Mouse (Mus musculus) heart, embryonic 13.5 days (tissue): ENCODE measurements around the gene Tyk2. TPM values are rescaled to one million over a fixed set of nuclear protein-coding genes. Genes with fewer than 3 reads are reported as not detected.

Experiments used
- ATAC-seq: fragments of 200-750 bp; cut with Nextera tagmentation; 2 replicates; pipeline ENCODE4 v1.8.0; 2017; ENCODE audit warnings: moderate TSS enrichment; ENCODE audit not compliant: insufficient number of reproducible peaks, low FRiP score, low TSS enrichment; ENCODE audit errors: extremely low read depth
- H3K27ac ChIP-seq: fragments of 300-500 bp; sonication (generic); replicated peaks from 2 replicates; pipeline ENCODE4 v1.5.1; 2015; ENCODE audit warnings: moderate library complexity, mild to moderate bottlenecking, inconsistent platforms
- H3K27me3 ChIP-seq: fragments of 300-500 bp; sonication (generic); replicated peaks from 2 replicates; pipeline ENCODE4 v1.6.1; 2015; ENCODE audit warnings: mild to moderate bottlenecking, inconsistent platforms
- H3K36me3 ChIP-seq: fragments of 300-500 bp; sonication (generic); 2 replicates; pipeline ENCODE4 v1.6.1; 2015; ENCODE audit warnings: mild to moderate bottlenecking, inconsistent platforms
- H3K4me1 ChIP-seq: fragments of 300-500 bp; sonication (generic); 2 replicates; pipeline ENCODE4 v1.6.1; 2015; ENCODE audit warnings: inconsistent platforms
- H3K4me2 ChIP-seq: fragments of 300-500 bp; sonication (generic); 2 replicates; pipeline ENCODE4 v1.6.1; 2015; ENCODE audit warnings: inconsistent platforms, mild to moderate bottlenecking, moderate library complexity
- H3K4me3 ChIP-seq: fragments of 300-500 bp; sonication (generic); 2 replicates; pipeline ENCODE4 v1.5.1; 2015; ENCODE audit warnings: moderate library complexity, mild to moderate bottlenecking, inconsistent platforms
- H3K9ac ChIP-seq: fragments of 300-500 bp; sonication (generic); 2 replicates; pipeline ENCODE4 v1.6.1; 2015; ENCODE audit warnings: inconsistent platforms, mild to moderate bottlenecking, moderate library complexity
- H3K9me3 ChIP-seq: fragments of 300-500 bp; sonication (generic); 2 replicates; pipeline ENCODE4 v1.6.1; 2016; ENCODE audit warnings: inconsistent platforms
- WGBS: fragments of 180-500 bp; shearing (Covaris S2); methylation state at CpG from one replicate; pipeline ENCODE4 v1.1.7; 2015; ENCODE audit warnings: mixed read lengths; 5-methylcytosine and 5-hydroxymethylcytosine counted together
- microRNA-seq: library from miRNA; unstranded; fragments of <30 nt; microRNA quantifications from one replicate; pipeline ENCODE4, GENCODE M21; 2016
- polyA plus RNA-seq: library from polyadenylated mRNA; unstranded; fragments of >200 nt; fragmentation: Nextera tagmentation; extraction: Ambion mirVana; gene quantifications from 2 replicates; pipeline ENCODE4 v1.2.1, GENCODE M21; 2015

Gene Tyk2
- polyA plus RNA-seq, 1 experiment from 2014 or later: 13.7 TPM

GRCm38 (mm10) chr9:21083324-21083723 is 47.7 kb downstream of the Tyk2 start:
- WGBS: 59% methylated on average over 3 of the region's 3 CpGs
- Histone ChIP-seq H3K4me3 (no peak overlapping the region), H3K27ac (no peak overlapping the region), H3K9ac (no peak overlapping the region), H3K4me1 (no peaks in the 10 kb centered on the region), H3K9me3 (no peaks in the 10 kb centered on the region), H3K27me3 (no peaks in the 10 kb centered on the region), H3K36me3 (peaks cover 96% of the 10 kb centered on the region), H3K4me2 (no peak overlapping the region)
- ATAC-seq: no peak

- H3K4me2 ChIP-seq: no peak overlapping the region
- no peaks in the 10 kb centered on the region for H3K27me3 ChIP-seq
- no peak for ATAC-seq
- H3K36me3 ChIP-seq: peaks cover 96% of the 10 kb centered on the region
- H3K4me3 ChIP-seq: no peak overlapping the region
- no peak overlapping the region for H3K9ac ChIP-seq
- H3K9me3 ChIP-seq: no peaks in the 10 kb centered on the region
- WGBS: 79% methylated on average over 9 of the region's 9 CpGs
- no peak overlapping the region for H3K27ac ChIP-seq
- H3K4me1 ChIP-seq: no peaks in the 10 kb centered on the region
These were observed 49.9 kb downstream of the Tyk2 start for GRCm38 (mm10) chr9:21081127-21081526.

GRCm38 (mm10) chr9:21075625-21076024 is 55.4 kb downstream of the Tyk2 start:
- H3K4me2 ChIP-seq: no peak overlapping the region
- H3K27ac ChIP-seq: no peak overlapping the region
- H3K9me3 ChIP-seq: no peaks in the 10 kb centered on the region
- 88% methylated on average over 3 of the region's 3 CpGs for WGBS
- no peak for ATAC-seq
- peaks cover 79% of the 10 kb centered on the region for H3K36me3 ChIP-seq
- H3K27me3 ChIP-seq: no peaks in the 10 kb centered on the region
- H3K9ac ChIP-seq: no peak overlapping the region
- peaks cover 19% of the 10 kb centered on the region for H3K4me1 ChIP-seq
- no peak overlapping the region for H3K4me3 ChIP-seq

- Histone ChIP-seq H3K27ac (peak overlapping the region; percentile 71; the same call in 1 of the 2 replicates), H3K4me1 (peaks cover 19% of the 10 kb centered on the region), H3K36me3 (peaks cover 79% of the 10 kb centered on the region), H3K4me3 (no peak overlapping the region), H3K27me3 (no peaks in the 10 kb centered on the region), H3K4me2 (no peak overlapping the region), H3K9me3 (no peaks in the 10 kb centered on the region), H3K9ac (no peak overlapping the region)
- ATAC-seq: no peak
- WGBS: 74% methylated on average over 1 of the region's 1 CpGs
These were observed 56.9 kb downstream of the Tyk2 start for GRCm38 (mm10) chr9:21074173-21074572.

GRCm38 (mm10) chr9:21073044-21073840 is 57.8 kb downstream of the Tyk2 start, which contains the start of the genes Gm49373 and Fdx1l:
Gene Gm49373, minus strand, starts transcription at chr9:21073096.
Gene Fdx1l, minus strand, starts transcription at chr9:21073614.
- Histone ChIP-seq H3K36me3 (peaks cover 74% of the 10 kb centered on the region), H3K4me3 (peak within 1 kb of the TSS; percentile 86), H3K9ac (peak within 1 kb of the TSS; percentile 92), H3K4me1 (peaks cover 19% of the 10 kb centered on the region), H3K27ac (peak within 1 kb of the TSS; percentile 71), H3K4me2 (peak within 1 kb of the TSS; percentile 87), H3K9me3 (no peaks in the 10 kb centered on the region), H3K27me3 (no peaks in the 10 kb centered on the region)
- peak; percentile 74; the same call in 1 of the 2 replicates for ATAC-seq
- 3% methylated on average over 58 of the region's 58 CpGs for WGBS

GRCm38 (mm10) chr9:21072641-21073040 is 58.4 kb downstream of the Tyk2 start:
- H3K27ac ChIP-seq: peak overlapping the region; percentile 71
- WGBS: 7% methylated on average over 4 of the region's 4 CpGs
- H3K4me2 ChIP-seq: peak overlapping the region; percentile 87
- ATAC-seq: no peak
- peaks cover 19% of the 10 kb centered on the region for H3K4me1 ChIP-seq
- peak overlapping the region; percentile 92 for H3K9ac ChIP-seq
- no peaks in the 10 kb centered on the region for H3K27me3 ChIP-seq
- H3K9me3 ChIP-seq: no peaks in the 10 kb centered on the region
- H3K4me3 ChIP-seq: peak overlapping the region; percentile 86
- H3K36me3 ChIP-seq: peaks cover 74% of the 10 kb centered on the region

- H3K9ac ChIP-seq: no peak within 1 kb of the TSS
- 78% methylated on average over 27 of the region's 27 CpGs for WGBS
- peaks cover 87% of the 10 kb centered on the region for H3K36me3 ChIP-seq
- H3K4me2 ChIP-seq: no peak within 1 kb of the TSS
- H3K27ac ChIP-seq: no peak within 1 kb of the TSS
- 0 out of 2 replicates have a peak, but pooled peaks have one; percentile 7 for ATAC-seq
- H3K4me1 ChIP-seq: peaks cover 6% of the 10 kb centered on the region
- no peaks in the 10 kb centered on the region for H3K27me3 ChIP-seq
- no peaks in the 10 kb centered on the region for H3K9me3 ChIP-seq
- H3K4me3 ChIP-seq: no peak within 1 kb of the TSS
These were observed 63.9 kb downstream of the Tyk2 start, which contains the start of gene Zglp1 for GRCm38 (mm10) chr9:21067006-21067684. Gene Zglp1, minus strand, starts transcription at chr9:21067093.

GRCm38 (mm10) chr9:21062928-21063327 is 68.1 kb downstream of the Tyk2 start:
- Histone ChIP-seq H3K27me3 (no peaks in the 10 kb centered on the region), H3K9ac (no peak overlapping the region), H3K36me3 (peaks cover 61% of the 10 kb centered on the region), H3K4me3 (no peak overlapping the region), H3K27ac (no peak overlapping the region), H3K9me3 (no peaks in the 10 kb centered on the region), H3K4me2 (no peak overlapping the region), H3K4me1 (no peaks in the 10 kb centered on the region)
- no peak for ATAC-seq
- 83% methylated on average over 2 of the region's 2 CpGs for WGBS

Small RNAs within 50 kb of the gene (microRNA-seq; reads per million reads assigned to microRNA genes)
- gene Mir7082: 0.61 reads per million

Other genes starting within 250 kb of the Tyk2 start
- 40.6 and 41.9 TPM in 2 replicates for gene Ppan, start 243.1 kb downstream of the Tyk2 start, polyA plus RNA-seq
- 214 and 249 TPM in 2 replicates for gene Eif3g, start 232.6 kb downstream of the Tyk2 start, polyA plus RNA-seq
- gene Dnmt1, start 171.4 kb downstream of the Tyk2 start, polyA plus RNA-seq: 58.7 and 59.8 TPM in 2 replicates
- 19.4 and 21.9 TPM in 2 replicates for gene S1pr2, start 154.5 kb downstream of the Tyk2 start, polyA plus RNA-seq
- gene Mrpl4, start 128.5 kb downstream of the Tyk2 start, polyA plus RNA-seq: 124 and 139 TPM in 2 replicates
- gene Icam1, start 115.3 kb downstream of the Tyk2 start, polyA plus RNA-seq: 11.6 and 11.9 TPM in 2 replicates
- 3.1 and 8.3 TPM in 2 replicates for gene Icam4, start 101.9 kb downstream of the Tyk2 start, polyA plus RNA-seq
- 0.04 and 0.05 TPM in 2 replicates for gene Icam5, start 99.2 kb downstream of the Tyk2 start, polyA plus RNA-seq
- gene Zglp1, start 64.2 kb downstream of the Tyk2 start, polyA plus RNA-seq: 0.51 and 0.87 TPM in 2 replicates
- gene Gm49373, start 58.1 kb downstream of the Tyk2 start, polyA plus RNA-seq: 0.36 and 0.55 TPM in 2 replicates
- 51.1 and 53.4 TPM in 2 replicates for gene Fdx1l, start 57.6 kb downstream of the Tyk2 start, polyA plus RNA-seq
- gene Gm38431, start 39.2 kb downstream of the Tyk2 start, polyA plus RNA-seq: 1.6 and 1.7 TPM in 2 replicates
- 45.2 and 47.3 TPM in 2 replicates for gene Raver1, start 39.2 kb downstream of the Tyk2 start, polyA plus RNA-seq
- 222 and 230 TPM in 2 replicates for gene Cdc37, start 18.7 kb upstream of the Tyk2 start, polyA plus RNA-seq
- 9.5 and 11.3 TPM in 2 replicates for gene Pde4a, start 34.5 kb upstream of the Tyk2 start, polyA plus RNA-seq
- gene Keap1, start 108.1 kb upstream of the Tyk2 start, polyA plus RNA-seq: 51.1 and 52.7 TPM in 2 replicates
- 0.07 and 0.11 TPM in 2 replicates for gene S1pr5, start 117.2 kb upstream of the Tyk2 start, polyA plus RNA-seq
- 41.6 and 51.4 TPM in 2 replicates for gene Atg4d, start 134.1 kb upstream of the Tyk2 start, polyA plus RNA-seq
- gene Kri1, start 156.7 kb upstream of the Tyk2 start, polyA plus RNA-seq: 12.7 and 13.2 TPM in 2 replicates
- 80.4 and 101 TPM in 2 replicates for gene Cdkn2d, start 160.2 kb upstream of the Tyk2 start, polyA plus RNA-seq
- gene Ap1m2, start 181.1 kb upstream of the Tyk2 start, polyA plus RNA-seq: 1.7 and 2.1 TPM in 2 replicates
- 56.9 and 60.3 TPM in 2 replicates for gene Slc44a2, start 189.5 kb upstream of the Tyk2 start, polyA plus RNA-seq
- gene Ilf3, start 236.6 kb upstream of the Tyk2 start, polyA plus RNA-seq: 115 and 120 TPM in 2 replicates